Mouse (Mus musculus) intestine, embryonic 14.5 days (tissue): ENCODE data around the gene Cmss1. TPM values are rescaled to one million over a fixed set of nuclear protein-coding genes. Genes with fewer than 3 reads are reported as not detected.
A peak's percentile ranks its signal among the peaks of the same experiment; 100 is the strongest.

Experiments
- ATAC-seq: fragments of 200-750 bp; cut with Nextera tagmentation; replicated peaks from 2 replicates; pipeline ENCODE4 v1.8.0; 2017; ENCODE audit warnings: low read depth, moderate number of reproducible peaks, moderate TSS enrichment, moderate library complexity; ENCODE audit not compliant: low FRiP score, low TSS enrichment
- DNase-seq: peaks from one replicate; pipeline ENCODE4 v3.0.0-alpha.2; 2018; ENCODE audit warnings: low spot score
- H3K27ac ChIP-seq: fragments of 300-500 bp; sonication (generic); 2 replicates; pipeline ENCODE4 v1.5.1; 2014; ENCODE audit warnings: low read depth, mild to moderate bottlenecking, control low read depth
- H3K27me3 ChIP-seq: fragments of 300-500 bp; sonication (generic); replicated peaks from 2 replicates; pipeline ENCODE4 v1.6.1; 2014; ENCODE audit warnings: low read length, control low read depth; ENCODE audit not compliant: control insufficient read depth, insufficient read depth
- H3K36me3 ChIP-seq: fragments of 300-500 bp; sonication (generic); 2 replicates; pipeline ENCODE4 v1.6.1; 2014; ENCODE audit warnings: low read length, control low read depth; ENCODE audit not compliant: control insufficient read depth, insufficient read depth
- H3K4me1 ChIP-seq: fragments of 300-500 bp; sonication (generic); replicated peaks from 2 replicates; pipeline ENCODE4 v1.6.1; 2014; ENCODE audit warnings: low read length, control low read depth, mixed read lengths; ENCODE audit not compliant: control insufficient read depth, insufficient read depth
- H3K4me2 ChIP-seq: fragments of 300-500 bp; sonication (generic); 2 replicates; pipeline ENCODE4 v1.6.1; 2014; ENCODE audit warnings: low read length
- H3K4me3 ChIP-seq: fragments of 300-500 bp; sonication (generic); 2 replicates; pipeline ENCODE4 v1.5.1; 2014; ENCODE audit warnings: low read depth, low read length, control low read depth, mixed read lengths
- H3K9ac ChIP-seq: fragments of 300-500 bp; sonication (generic); 2 replicates; pipeline ENCODE4 v1.6.1; 2014; ENCODE audit warnings: mild to moderate bottlenecking, low read length
- H3K9me3 ChIP-seq: fragments of 300-500 bp; sonication (generic); 2 replicates; pipeline ENCODE4 v1.6.1; 2016; ENCODE audit warnings: low read length, control low read depth; ENCODE audit not compliant: control insufficient read depth
- WGBS: fragments of 180-500 bp; shearing (Covaris S2); extraction: QIAGEN DNeasy Blood & Tissue Kit; methylation state at CpG from one replicate; pipeline ENCODE4 v1.1.7; 2014; 5-methylcytosine and 5-hydroxymethylcytosine counted together
- polyA plus RNA-seq: library from polyadenylated mRNA; unstranded; fragments of >200 nt; fragmentation: Nextera tagmentation; extraction: Ambion mirVana; gene quantifications from 2 replicates; pipeline ENCODE4 v1.2.1, GENCODE M21; 2014

The Cmss1 gene
- polyA plus RNA-seq, 1 experiment from 2014 or later, result 56.0 TPM

DNA sequence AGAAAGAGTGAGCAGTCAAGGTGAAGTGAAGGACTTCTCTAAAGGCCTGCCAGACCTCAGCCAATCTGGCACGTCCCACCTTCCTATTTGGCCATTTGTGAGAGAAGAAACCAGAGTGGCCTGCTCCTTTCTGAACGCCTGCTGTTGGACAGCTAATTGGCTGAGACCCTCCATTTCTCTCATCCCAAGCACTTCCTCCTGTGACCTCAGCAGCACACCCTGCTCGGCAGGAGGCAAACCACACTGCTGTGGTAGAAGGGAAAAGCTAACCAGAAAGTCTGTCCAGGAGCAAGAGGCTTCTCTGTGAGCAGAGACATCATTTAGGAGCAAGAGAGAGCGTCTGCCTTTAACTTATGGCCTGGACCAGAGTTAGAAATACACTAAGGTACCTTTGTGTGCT, 289.5 kb downstream of the Cmss1 start:
- Histone ChIP-seq H3K4me1 (peaks cover 32% of the 10 kb centered on the region; the same call in 1 of the 2 replicates), H3K9me3 (0 out of 2 replicates have a peak, but pooled peaks cover 3% of the 10 kb centered on the region), H3K27me3 (no peaks in the 10 kb centered on the region), H3K36me3 (no peaks in the 10 kb centered on the region), H3K9ac (no peak overlapping the region), H3K27ac (no peak overlapping the region), H3K4me3 (no peak overlapping the region), H3K4me2 (no peak overlapping the region)
- 68% methylated on average over 4 of the region's 4 CpGs for WGBS
- ATAC-seq (no peak), DNase-seq (no peak)

DNA sequence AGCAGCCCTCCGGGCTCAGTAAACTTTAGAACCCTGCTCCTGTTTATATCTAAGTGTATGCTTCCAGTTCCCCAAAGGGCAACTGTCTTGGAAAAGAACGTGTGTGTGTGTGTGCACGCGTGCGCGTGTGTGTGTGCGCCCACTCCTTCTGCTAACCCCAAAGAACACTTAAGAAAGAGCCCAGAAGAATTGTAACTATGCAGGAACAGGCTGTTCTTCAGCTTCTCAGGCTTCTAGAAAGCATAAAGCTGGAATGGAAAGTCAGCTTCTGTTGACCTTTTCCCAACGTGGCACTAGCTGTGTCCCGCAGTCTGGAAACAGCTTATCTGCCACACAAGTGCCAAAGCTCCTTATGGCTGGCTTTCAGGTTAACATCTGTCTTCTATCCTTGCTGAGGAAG, 291.6 kb downstream of the Cmss1 start:
- Histone ChIP-seq H3K27ac (peak overlapping the region; percentile 2; the same call in 1 of the 2 replicates), H3K4me3 (no peak overlapping the region), H3K4me1 (peaks cover 32% of the 10 kb centered on the region; the same call in 1 of the 2 replicates), H3K9ac (no peak overlapping the region), H3K9me3 (no peaks in the 10 kb centered on the region), H3K27me3 (no peaks in the 10 kb centered on the region), H3K4me2 (no peak overlapping the region), H3K36me3 (no peaks in the 10 kb centered on the region)
- 75% methylated on average over 9 of the region's 9 CpGs for WGBS
- no peak for ATAC-seq
- no peak for DNase-seq

DNA sequence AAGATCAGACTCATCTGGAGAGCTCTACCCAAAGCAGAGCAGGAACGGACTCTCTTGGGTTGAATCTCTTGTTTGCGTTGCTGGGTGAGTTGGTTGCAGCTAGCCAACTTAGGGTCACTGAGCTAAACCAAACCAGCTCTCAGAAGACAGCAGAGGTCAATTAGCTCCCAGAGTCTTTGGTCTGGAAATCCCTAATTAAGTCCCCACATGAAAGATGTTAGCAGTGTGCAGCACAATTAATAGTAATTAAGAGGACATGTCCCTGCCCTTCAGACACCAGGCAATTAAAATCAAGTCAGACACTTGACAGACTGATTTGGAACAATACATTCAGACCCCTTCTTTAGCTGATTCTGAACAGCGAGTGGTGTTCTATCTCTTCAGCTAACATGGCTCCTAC, 292.4 kb downstream of the Cmss1 start:
- ATAC-seq (no peak), DNase-seq (no peak)
- no peak overlapping the region for H3K4me2 ChIP-seq
- no peaks in the 10 kb centered on the region for H3K9me3 ChIP-seq
- no peak overlapping the region for H3K4me3 ChIP-seq
- H3K9ac ChIP-seq, result no peak overlapping the region
- H3K27ac ChIP-seq, result no peak overlapping the region
- no peaks in the 10 kb centered on the region for H3K36me3 ChIP-seq
- peaks cover 32% of the 10 kb centered on the region; the same call in 1 of the 2 replicates for H3K4me1 ChIP-seq
- no peaks in the 10 kb centered on the region for H3K27me3 ChIP-seq
- WGBS, result 88% methylated on average over 3 of the region's 3 CpGs

DNA sequence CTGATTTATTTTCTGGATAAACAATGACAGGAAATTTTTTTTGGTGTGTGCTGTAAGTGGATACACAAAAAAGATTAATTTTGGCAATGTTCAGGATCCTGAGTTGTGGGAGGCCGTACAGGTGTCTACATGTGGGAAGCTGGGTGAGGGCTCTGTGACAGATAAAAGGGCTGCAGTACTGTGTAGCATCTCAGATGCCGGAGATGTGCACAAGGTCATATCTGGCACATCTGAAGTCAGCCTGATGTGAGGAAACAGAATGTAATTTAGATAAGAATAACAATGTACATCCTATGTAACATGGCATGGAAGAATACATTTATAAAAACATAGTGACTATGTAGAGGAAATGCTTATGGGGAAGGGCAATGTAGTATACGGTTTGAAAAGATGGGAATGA, 293.2 kb downstream of the Cmss1 start:
- Histone ChIP-seq H3K27me3 (no peaks in the 10 kb centered on the region), H3K4me3 (no peak overlapping the region), H3K27ac (no peak overlapping the region), H3K9ac (no peak overlapping the region), H3K9me3 (no peaks in the 10 kb centered on the region), H3K4me1 (peaks cover 29% of the 10 kb centered on the region; the same call in 1 of the 2 replicates), H3K4me2 (no peak overlapping the region), H3K36me3 (no peaks in the 10 kb centered on the region)
- ATAC-seq (no peak), DNase-seq (no peak)
- WGBS, result 72% methylated on average over 3 of the region's 3 CpGs

DNA sequence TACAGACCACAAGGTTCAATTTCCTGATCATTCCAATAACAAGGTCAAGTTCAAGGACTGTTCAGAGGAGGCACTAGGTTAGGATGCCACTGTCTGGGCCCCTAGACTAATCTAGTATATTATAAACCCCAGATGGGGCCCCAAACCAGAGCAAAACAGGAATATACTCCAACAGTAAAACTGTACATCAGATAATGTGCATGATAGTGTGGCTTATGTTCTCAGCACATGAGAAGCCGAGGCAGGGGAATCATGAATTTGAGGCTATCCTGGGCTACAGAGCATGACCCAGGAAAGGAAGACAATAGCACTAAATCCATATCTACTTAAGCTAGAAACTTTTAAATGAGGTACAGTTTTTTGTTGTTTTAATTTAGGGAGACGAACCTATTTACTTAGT, 294.5 kb downstream of the Cmss1 start:
- Histone ChIP-seq H3K9me3 (no peaks in the 10 kb centered on the region), H3K27ac (no peak overlapping the region), H3K4me1 (peaks cover 16% of the 10 kb centered on the region; the same call in 1 of the 2 replicates), H3K36me3 (no peaks in the 10 kb centered on the region), H3K4me2 (no peak overlapping the region), H3K9ac (no peak overlapping the region), H3K27me3 (no peaks in the 10 kb centered on the region), H3K4me3 (no peak overlapping the region)
- whole genome bisulfite sequencing, result 92% methylated on average over 2 of the region's 2 CpGs
- ATAC-seq (no peak), DNase-seq (no peak)

DNA sequence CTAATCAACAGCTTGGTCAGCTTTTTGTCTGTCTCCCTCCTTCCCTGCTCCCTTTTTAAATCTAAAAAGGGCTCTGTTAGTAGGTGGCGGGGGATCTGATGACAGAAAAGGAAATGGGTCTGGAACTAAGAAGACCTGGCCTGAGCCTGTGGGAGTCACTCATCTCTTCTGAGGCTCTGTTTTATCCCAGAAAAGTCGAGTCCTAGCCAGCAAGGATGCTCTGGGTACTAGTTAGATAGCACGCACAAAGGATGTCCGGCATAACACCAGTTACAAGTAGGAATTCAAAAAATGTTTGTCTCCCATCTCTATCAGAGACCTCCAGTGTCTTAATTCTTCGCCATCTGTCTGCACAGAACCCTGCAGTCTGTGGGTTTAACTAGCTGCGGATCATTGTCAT, 301.2 kb downstream of the Cmss1 start:
- Histone ChIP-seq H3K27me3 (no peaks in the 10 kb centered on the region), H3K4me3 (no peak overlapping the region), H3K9me3 (no peaks in the 10 kb centered on the region), H3K9ac (no peak overlapping the region), H3K4me2 (no peak overlapping the region), H3K4me1 (no peaks in the 10 kb centered on the region), H3K36me3 (no peaks in the 10 kb centered on the region), H3K27ac (no peak overlapping the region)
- 73% methylated on average over 6 of the region's 6 CpGs for WGBS
- ATAC-seq (no peak), DNase-seq (no peak)

DNA sequence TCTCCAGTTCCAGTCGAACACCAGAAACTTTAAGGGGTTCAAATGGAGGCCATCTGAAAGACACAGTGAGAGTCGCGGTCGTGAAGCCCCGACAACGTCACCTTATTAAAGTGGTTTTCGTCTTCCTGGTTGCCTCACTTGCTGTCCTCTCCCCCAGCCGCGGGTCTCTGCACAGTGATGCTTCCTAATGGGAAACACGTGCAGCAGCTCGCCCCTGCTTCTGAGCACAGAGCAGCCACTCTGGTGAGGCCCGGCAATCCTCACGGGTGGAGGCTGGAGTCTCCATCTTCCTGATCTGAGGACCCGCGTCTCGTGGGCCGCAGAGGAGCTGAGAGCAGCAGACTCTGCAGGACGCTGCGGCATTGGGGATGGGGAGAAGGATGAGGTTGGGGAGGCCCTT, 302.9 kb downstream of the Cmss1 start:
- H3K4me2 ChIP-seq, result no peak overlapping the region
- ATAC-seq (no peak), DNase-seq (no peak)
- H3K4me3 ChIP-seq, result no peak overlapping the region
- H3K36me3 ChIP-seq, result no peaks in the 10 kb centered on the region
- no peaks in the 10 kb centered on the region for H3K4me1 ChIP-seq
- H3K27ac ChIP-seq, result no peak overlapping the region
- H3K27me3 ChIP-seq, result no peaks in the 10 kb centered on the region
- WGBS, result 70% methylated on average over 19 of the region's 19 CpGs
- H3K9ac ChIP-seq, result no peak overlapping the region
- no peaks in the 10 kb centered on the region for H3K9me3 ChIP-seq

DNA sequence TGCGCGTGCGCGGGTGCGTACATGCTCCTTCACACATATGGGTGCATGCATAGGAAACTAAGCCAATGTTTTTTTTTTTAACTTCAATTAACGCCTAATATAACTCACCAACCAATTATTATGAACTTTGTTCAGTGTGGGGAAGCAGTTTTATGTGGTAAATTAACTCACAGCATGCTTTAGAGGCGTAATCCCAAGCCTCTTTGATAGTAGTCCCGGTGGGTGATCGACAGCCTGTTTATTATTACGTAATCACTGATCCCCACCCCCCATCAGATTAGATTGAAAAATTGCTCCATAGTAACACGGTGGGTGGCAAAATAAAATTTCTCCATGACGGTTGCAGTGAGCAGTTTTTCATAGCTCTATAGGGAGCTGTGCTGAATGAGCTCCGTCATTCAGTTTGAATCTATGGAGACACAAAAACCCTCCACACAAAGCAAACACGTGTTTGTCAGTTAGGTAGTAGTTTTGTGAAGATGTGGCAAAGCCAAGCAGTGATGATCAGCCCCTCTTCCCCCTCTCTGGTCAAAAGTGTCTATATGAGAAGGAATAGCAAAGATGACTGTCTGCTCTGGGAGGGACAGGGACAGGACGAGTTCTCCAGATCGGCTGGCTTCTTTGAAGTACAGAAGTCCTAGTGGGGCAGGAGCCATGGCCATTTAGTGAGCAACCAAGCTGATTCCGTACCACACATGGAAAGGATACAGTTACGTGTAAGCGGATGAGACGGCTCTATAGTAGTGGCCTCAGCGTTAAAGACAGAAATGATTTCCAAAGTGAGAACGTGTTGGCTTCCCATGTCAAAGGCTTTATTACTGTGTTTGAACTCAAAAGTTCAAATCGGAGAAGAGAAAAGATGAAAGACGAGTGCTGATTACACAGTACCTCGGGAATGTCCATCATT, 303.6 kb downstream of the Cmss1 start:
- no peaks in the 10 kb centered on the region for H3K36me3 ChIP-seq
- 88% methylated on average over 25 of the region's 25 CpGs for WGBS

More for the DNA sequence above, 303.6 kb downstream of the Cmss1 start:
- Histone ChIP-seq H3K27ac (no peak overlapping the region), H3K9me3 (no peaks in the 10 kb centered on the region), H3K4me2 (no peak overlapping the region), H3K27me3 (no peaks in the 10 kb centered on the region), H3K9ac (no peak overlapping the region), H3K4me3 (no peak overlapping the region), H3K4me1 (no peaks in the 10 kb centered on the region)
- no peak for DNase-seq
- ATAC-seq, result no peak
